Mouse (Mus musculus): Measurements from ENCODE around the gene Ccnb3. TPM values are rescaled to one million over a fixed set of nuclear protein-coding genes. Genes with fewer than 3 reads are reported as not detected.

The Ccnb3 gene
- polyA plus RNA-seq, 1 experiment from 2014 or later: not detected

DNA sequence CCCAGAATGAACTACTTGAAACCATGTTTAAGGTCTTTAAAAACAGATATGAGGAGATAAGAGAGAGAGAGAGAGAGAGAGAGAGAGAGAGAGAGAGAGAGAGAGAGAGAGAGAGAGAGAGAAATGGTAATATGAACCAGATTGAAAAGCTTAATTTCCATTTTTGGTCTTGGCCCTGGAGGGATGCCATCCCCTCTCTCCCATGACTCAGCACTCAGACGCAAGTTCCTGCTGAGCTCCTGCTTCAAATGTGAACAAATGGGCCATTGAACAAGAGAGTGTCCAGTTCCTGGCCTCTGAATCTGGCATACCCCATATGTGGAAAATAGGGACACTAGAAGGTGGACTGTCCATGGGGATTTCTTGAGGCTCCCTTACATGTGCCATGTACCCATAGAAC lies 69.5 kb downstream of the Ccnb3 start:
- Histone ChIP-seq H3K4me2 (replicated peaks) (no peak overlapping the region), H3K9me3 (ENCODE audit: control insufficient read depth, low read length) (no peaks in the 10 kb centered on the region), H3K36me3 (replicated peaks; ENCODE audit: control insufficient read depth, insufficient read depth) (no peaks in the 10 kb centered on the region), H3K27ac (no peak overlapping the region), H3K9ac (no peak overlapping the region), H3K27me3 (ENCODE audit: control insufficient read depth, insufficient read depth, low read length) (no peaks in the 10 kb centered on the region), H3K4me3 (replicated peaks; ENCODE audit: low read length) (no peak overlapping the region), H3K4me1 (replicated peaks; ENCODE audit: control insufficient read depth, insufficient read depth, low read length) (no peaks in the 10 kb centered on the region)
- DNase-seq (ENCODE audit: low spot score): no peak
- WGBS: 53% methylated on average over 1 of the region's 1 CpGs
- ATAC-seq (ENCODE audit: low FRiP score): no peak

GRCm38 (mm10) chrX:6968598-6968997 lies 72.8 kb downstream of the Ccnb3 start:
- H3K36me3 ChIP-seq (replicated peaks; ENCODE audit: control insufficient read depth, insufficient read depth): no peaks in the 10 kb centered on the region
- WGBS: 76% methylated on average over 3 of the region's 3 CpGs
- DNase-seq (ENCODE audit: low spot score) (no peak), ATAC-seq (ENCODE audit: low FRiP score) (no peak)
- no peaks in the 10 kb centered on the region for H3K27me3 ChIP-seq (ENCODE audit: control insufficient read depth, insufficient read depth, low read length)
- H3K4me3 ChIP-seq (replicated peaks; ENCODE audit: low read length): no peak overlapping the region
- no peaks in the 10 kb centered on the region for H3K9me3 ChIP-seq (ENCODE audit: control insufficient read depth, low read length)
- H3K4me1 ChIP-seq (replicated peaks; ENCODE audit: control insufficient read depth, insufficient read depth, low read length): no peaks in the 10 kb centered on the region
- H3K27ac ChIP-seq: no peak overlapping the region
- no peak overlapping the region for H3K9ac ChIP-seq
- H3K4me2 ChIP-seq (replicated peaks): no peak overlapping the region

Other genes with a start within 250 kb of the Ccnb3 start
- not detected in 2 replicates for gene Akap4, start 25.9 kb upstream of the Ccnb3 start, polyA plus RNA-seq (2014; fragmentation: Nextera tagmentation; extraction: Ambion mirVana)

Measured in hindbrain, embryonic 14.5 days (tissue).